Mouse (Mus musculus) embryonic fibroblast, embryonic 13.5 days (primary cell): Measurements from ENCODE around the gene Gm28230.

Source experiments
- CTCF ChIP-seq: IDR thresholded peaks from 2 replicates; pipeline ENCODE4 v1.5.1; 2011; ENCODE audit warnings: mild to moderate bottlenecking, control low read depth, low read length, moderate library complexity, borderline replicate concordance; ENCODE audit not compliant: insufficient read depth
- POLR2A ChIP-seq: IDR thresholded peaks from 2 replicates; pipeline ENCODE4 v1.6.1; 2011; ENCODE audit warnings: low read depth, mild to moderate bottlenecking, control low read depth, low read length, moderate library complexity

GRCm38 (mm10) chr2:74777536-74778275, 51.2 kb downstream of the Gm28230 start:
- TF ChIP-seq CTCF (no peak), POLR2A (no peak)
